Mouse (Mus musculus) brown adipose tissue, adult 24 weeks (tissue): ENCODE data around the gene Ctu1. TPM values are rescaled to one million over a fixed set of nuclear protein-coding genes. Genes with fewer than 3 reads are reported as not detected.

Source experiments
- H3K27ac ChIP-seq: fragments of 200-500 bp; replicated peaks from 2 replicates; pipeline ENCODE4 v1.5.1; 2012; ENCODE audit warnings: low read depth, mild to moderate bottlenecking, low read length
- H3K4me1 ChIP-seq: fragments of 200-500 bp; 2 replicates; pipeline ENCODE4 v1.6.1; 2012; ENCODE audit warnings: low read length, mixed read lengths; ENCODE audit not compliant: control insufficient read depth, insufficient read depth, insufficient read length
- H3K4me3 ChIP-seq: fragments of 200-500 bp; 2 replicates; pipeline ENCODE4 v1.5.1; 2012; ENCODE audit warnings: low read depth, mild to moderate bottlenecking, low read length, moderate library complexity; ENCODE audit not compliant: insufficient read depth
- polyA plus RNA-seq: library from polyadenylated mRNA; stranded (reverse); fragments of >200 nt; gene quantifications from 2 replicates; pipeline ENCODE4 v1.2.4, GENCODE M21; 2012; ENCODE audit not compliant: missing spikeins, insufficient read depth, insufficient read length

The Ctu1 gene
- 1.7 and 2.5 TPM in 2 replicates for polyA plus RNA-seq

- peak within 1 kb of the TSS; percentile 87 for H3K4me3 ChIP-seq
- peak within 1 kb of the TSS; percentile 83 for H3K27ac ChIP-seq
- peaks cover 7% of the 10 kb centered on the region for H3K4me1 ChIP-seq
Observed at GRCm38 (mm10) chr7:43671809-43672580, at the start of gene Ctu1. TSS of gene Ctu1 (plus strand) at chr7:43672016.

GRCm38 (mm10) chr7:43622927-43623326 lies 48.9 kb upstream of the Ctu1 start:
- Histone ChIP-seq H3K4me3 (no peak overlapping the region), H3K27ac (no peak overlapping the region), H3K4me1 (no peaks in the 10 kb centered on the region)

GRCm38 (mm10) chr7:43623819-43624218 lies 48.0 kb upstream of the Ctu1 start:
- no peaks in the 10 kb centered on the region for H3K4me1 ChIP-seq
- no peak overlapping the region for H3K4me3 ChIP-seq
- no peak overlapping the region for H3K27ac ChIP-seq

GRCm38 (mm10) chr7:43625065-43625464 lies 46.8 kb upstream of the Ctu1 start:
- H3K4me1 ChIP-seq: no peaks in the 10 kb centered on the region
- no peak overlapping the region for H3K4me3 ChIP-seq
- no peak overlapping the region for H3K27ac ChIP-seq

- no peak overlapping the region for H3K27ac ChIP-seq
- H3K4me3 ChIP-seq: no peak overlapping the region
- no peaks in the 10 kb centered on the region for H3K4me1 ChIP-seq
Observed at GRCm38 (mm10) chr7:43625794-43626422, 45.9 kb upstream of the Ctu1 start.

GRCm38 (mm10) chr7:43633940-43634339 lies 37.9 kb upstream of the Ctu1 start:
- H3K4me3 ChIP-seq: no peak overlapping the region
- H3K27ac ChIP-seq: no peak overlapping the region
- H3K4me1 ChIP-seq: no peaks in the 10 kb centered on the region

GRCm38 (mm10) chr7:43634500-43634899 lies 37.3 kb upstream of the Ctu1 start, which contains the start of gene Ceacam18:
TSS of gene Ceacam18 (plus strand) at chr7:43634707.
- H3K27ac ChIP-seq: no peak within 1 kb of the TSS
- H3K4me1 ChIP-seq: no peaks in the 10 kb centered on the region
- no peak within 1 kb of the TSS for H3K4me3 ChIP-seq

GRCm38 (mm10) chr7:43636194-43636593 lies 35.6 kb upstream of the Ctu1 start:
- Histone ChIP-seq H3K4me3 (no peak overlapping the region), H3K4me1 (no peaks in the 10 kb centered on the region), H3K27ac (no peak overlapping the region)

GRCm38 (mm10) chr7:43637118-43637517 lies 34.7 kb upstream of the Ctu1 start:
- Histone ChIP-seq H3K4me1 (no peaks in the 10 kb centered on the region), H3K27ac (no peak overlapping the region), H3K4me3 (no peak overlapping the region)

GRCm38 (mm10) chr7:43642587-43642986 lies 29.2 kb upstream of the Ctu1 start:
- Histone ChIP-seq H3K4me3 (no peak overlapping the region), H3K4me1 (no peaks in the 10 kb centered on the region), H3K27ac (no peak overlapping the region; the same call in 1 of the 2 replicates)

GRCm38 (mm10) chr7:43643046-43643652 lies 28.7 kb upstream of the Ctu1 start:
- no peak overlapping the region; the same call in 1 of the 2 replicates for H3K27ac ChIP-seq
- no peak overlapping the region for H3K4me3 ChIP-seq
- H3K4me1 ChIP-seq: no peaks in the 10 kb centered on the region

GRCm38 (mm10) chr7:43652683-43653082 lies 19.1 kb upstream of the Ctu1 start:
- Histone ChIP-seq H3K4me1 (no peaks in the 10 kb centered on the region), H3K27ac (no peak overlapping the region), H3K4me3 (no peak overlapping the region)

- H3K27ac ChIP-seq: peak overlapping the region; percentile 33; the same call in 1 of the 2 replicates
- no peaks in the 10 kb centered on the region for H3K4me1 ChIP-seq
- no peak overlapping the region for H3K4me3 ChIP-seq
Observed at GRCm38 (mm10) chr7:43654519-43654918, 17.3 kb upstream of the Ctu1 start.

GRCm38 (mm10) chr7:43656232-43656631 lies 15.6 kb upstream of the Ctu1 start:
- Histone ChIP-seq H3K4me1 (no peaks in the 10 kb centered on the region), H3K27ac (no peak overlapping the region)

GRCm38 (mm10) chr7:43660002-43660401 lies 11.8 kb upstream of the Ctu1 start, which contains the start of gene Siglece:
TSS of gene Siglece (minus strand) at chr7:43660161.
- peak within 1 kb of the TSS; percentile 51 for H3K27ac ChIP-seq
- H3K4me1 ChIP-seq: no peaks in the 10 kb centered on the region
- no peak within 1 kb of the TSS for H3K4me3 ChIP-seq

More at GRCm38 (mm10) chr7:43656232-43656631, 15.6 kb upstream of the Ctu1 start:
- no peak overlapping the region for H3K4me3 ChIP-seq
